Mouse (Mus musculus) T-helper 2 cell (primary cell): ENCODE measurements around the gene Hist1h3f.
"Not testable (repeated sequence)": the region's sequence is repeated elsewhere in the genome, so short reads cannot be mapped to it uniquely, and the experiment has no call there.

ENCODE experiments used
- in situ Hi-C: fragments of 300-600 bp; cut with MboI, MseI; formaldehyde crosslinking; loops from one replicate; pipeline ENCODE4 v1.15.1; 2025; ENCODE audit warnings: high pct_unique_total_duplicates

Hist1h3f gene

DNA sequence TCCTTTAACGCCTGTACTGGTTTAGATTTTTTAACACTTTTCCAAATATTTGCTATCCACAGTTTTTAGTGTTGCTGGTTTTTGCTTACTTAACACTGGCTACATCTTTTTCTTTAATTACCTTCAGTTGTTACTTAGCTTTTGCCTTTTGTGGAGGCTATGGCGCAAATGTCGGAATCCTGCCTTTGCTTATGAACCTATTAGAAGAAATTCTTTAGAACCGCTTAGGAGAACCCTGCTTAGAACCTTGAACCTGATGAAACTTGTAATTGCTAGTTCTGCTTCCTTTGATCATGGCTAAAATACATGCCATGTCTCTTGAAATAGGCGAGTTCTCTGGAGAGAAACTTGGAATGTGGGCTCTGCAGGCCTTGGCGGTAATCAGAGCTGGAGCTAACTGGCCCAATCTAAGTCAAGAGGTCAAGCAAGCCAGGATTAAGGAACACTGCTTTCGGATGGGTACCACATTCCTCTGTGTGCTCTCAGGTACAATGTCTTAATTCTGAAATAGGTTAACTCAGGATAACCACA lies 32.6 kb downstream of the Hist1h3f start:
- in situ Hi-C loops: loop anchor here (10.0 kb wide), 1 partner anchor 1862 kb away; the partner anchor contains the start of genes Hist1h2ai, Hist1h2bl and Hist1h3h

GRCm38 (mm10) chr13:23576906-23577639 lies 33.2 kb downstream of the Hist1h3f start:
- in situ Hi-C loops: loop anchor here (10.0 kb wide), 1 partner anchor 1862 kb away; the partner anchor contains the start of genes Hist1h2ai, Hist1h2bl and Hist1h3h

DNA sequence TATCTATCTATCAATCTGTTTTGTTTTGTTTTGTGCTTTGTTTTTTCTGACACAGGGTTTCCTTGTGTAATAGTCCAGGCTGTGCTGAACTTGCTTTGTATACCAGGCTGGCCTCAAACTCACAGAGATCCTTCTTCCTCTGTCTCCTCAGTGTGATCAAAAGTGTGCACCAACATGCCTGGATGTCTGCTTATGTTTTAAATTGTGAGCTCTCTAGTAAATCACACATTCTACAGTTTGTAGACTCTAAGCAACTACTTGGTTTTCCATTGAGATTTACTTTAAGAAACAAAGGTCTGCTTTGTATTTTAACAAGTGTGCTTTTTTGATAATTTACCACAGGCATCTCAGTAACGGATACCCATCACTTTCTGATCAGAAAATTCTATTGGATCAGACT lies 34.0 kb downstream of the Hist1h3f start:
- in situ Hi-C loops: loop anchor here (10.0 kb wide), 1 partner anchor 1863 kb away; the partner anchor contains the start of genes Hist1h2ai, Hist1h2bl and Hist1h3h

DNA sequence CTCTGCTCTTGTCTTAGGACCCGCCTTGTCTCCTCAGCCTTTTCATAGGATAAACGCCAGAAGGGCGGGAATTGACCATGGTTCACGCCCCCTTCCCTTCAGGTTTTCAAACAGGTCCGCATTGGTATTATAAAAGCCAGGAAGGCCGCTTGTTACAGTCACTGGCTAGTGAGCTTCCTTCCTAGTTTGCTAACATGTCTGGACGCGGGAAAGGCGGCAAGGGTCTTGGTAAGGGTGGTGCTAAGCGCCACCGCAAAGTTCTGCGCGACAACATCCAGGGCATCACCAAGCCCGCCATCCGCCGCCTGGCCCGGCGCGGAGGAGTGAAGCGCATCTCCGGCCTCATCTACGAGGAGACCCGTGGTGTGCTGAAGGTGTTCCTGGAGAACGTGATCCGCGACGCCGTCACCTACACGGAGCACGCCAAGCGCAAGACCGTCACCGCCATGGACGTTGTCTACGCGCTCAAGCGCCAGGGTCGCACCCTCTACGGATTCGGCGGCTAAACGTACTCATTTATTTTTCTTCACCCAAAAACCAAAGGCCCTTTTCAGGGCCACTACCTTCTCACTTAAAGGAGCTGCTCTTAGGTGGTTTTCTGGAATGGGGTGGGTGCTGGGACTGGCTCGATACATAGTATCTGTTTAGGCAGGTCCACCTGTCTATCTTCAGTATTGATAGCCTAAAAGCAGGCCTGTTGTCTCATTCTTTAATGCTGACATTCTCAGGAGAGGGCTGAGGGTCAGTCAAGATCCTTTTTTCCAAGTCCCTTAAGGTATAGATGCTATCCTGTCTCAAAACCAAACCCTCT lies 37.8 kb downstream of the Hist1h3f start, which contains the start of gene Hist1h4d:
Gene Hist1h4d (plus strand): TSS at position 191 of the 811 bp plus-strand sequence.
- in situ Hi-C loops: no loop called here

DNA sequence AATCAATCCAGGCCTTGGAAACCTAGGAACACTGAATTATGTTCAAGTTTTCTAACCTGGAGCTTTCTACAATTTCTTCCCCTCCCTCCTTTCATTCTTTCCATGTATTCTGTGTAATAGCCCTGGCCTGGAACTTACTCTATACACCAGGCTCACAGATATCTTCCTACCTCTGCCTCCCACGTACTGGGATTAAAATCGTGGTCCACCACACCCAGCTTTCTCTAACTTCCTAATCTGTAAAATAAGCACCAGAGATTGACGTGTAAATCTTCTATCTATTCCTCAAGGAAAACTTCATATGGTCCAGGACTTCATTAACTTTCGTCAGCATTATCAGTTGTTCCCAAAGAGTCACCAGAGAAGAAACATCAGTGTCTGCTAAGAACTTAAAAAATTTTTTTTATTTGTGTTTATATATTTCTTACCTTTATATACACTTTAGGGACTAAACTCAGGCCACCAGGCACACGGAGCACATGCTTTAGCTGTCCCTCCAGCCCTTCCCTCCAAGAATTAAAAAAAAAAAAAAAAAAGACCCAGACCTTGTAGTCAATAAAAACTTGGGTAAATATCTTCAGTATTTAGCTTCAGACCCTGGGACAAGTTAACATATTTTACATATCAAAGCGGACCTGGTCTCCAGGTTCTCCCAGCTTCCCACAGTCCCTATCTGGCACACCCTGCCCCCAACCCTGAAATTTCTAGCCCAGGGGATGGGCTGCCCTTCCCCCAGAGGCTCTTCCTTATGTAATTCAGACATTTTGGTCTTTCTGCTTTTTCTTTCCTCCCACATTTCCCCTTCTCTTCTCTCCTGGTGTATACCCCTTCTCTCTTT lies 38.6 kb downstream of the Hist1h3f start:
- in situ Hi-C loops: no loop called here

- in situ Hi-C loops: no loop called here
These were observed 39.7 kb downstream of the Hist1h3f start for GRCm38 (mm10) chr13:23583387-23584068.

- in situ Hi-C loops: no loop called here
These were observed 40.5 kb downstream of the Hist1h3f start for GRCm38 (mm10) chr13:23584331-23584730.

DNA sequence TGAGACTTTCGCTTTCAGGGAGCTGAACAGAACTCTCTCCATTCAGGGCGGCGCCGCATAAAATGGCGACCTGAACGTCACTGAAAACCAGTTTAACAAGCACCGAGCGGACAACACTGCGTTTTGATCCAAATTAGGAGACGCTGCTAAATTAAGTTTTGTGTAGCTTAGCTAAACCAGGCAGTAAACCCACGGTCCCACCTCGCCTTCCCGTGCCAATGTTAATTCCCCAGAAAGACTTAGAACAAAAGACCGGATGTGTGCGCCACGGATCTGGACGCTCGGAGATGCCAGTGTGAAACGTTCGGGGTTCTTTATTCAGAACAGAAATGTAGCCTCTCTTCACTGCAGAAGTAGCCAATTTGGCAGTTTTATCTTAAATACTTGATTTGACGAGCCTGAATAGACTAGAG lies 41.2 kb downstream of the Hist1h3f start:
- in situ Hi-C loops: no loop called here

GRCm38 (mm10) chr13:23585442-23586098 lies 41.7 kb downstream of the Hist1h3f start:
- in situ Hi-C loops: not testable (repeated sequence)

DNA sequence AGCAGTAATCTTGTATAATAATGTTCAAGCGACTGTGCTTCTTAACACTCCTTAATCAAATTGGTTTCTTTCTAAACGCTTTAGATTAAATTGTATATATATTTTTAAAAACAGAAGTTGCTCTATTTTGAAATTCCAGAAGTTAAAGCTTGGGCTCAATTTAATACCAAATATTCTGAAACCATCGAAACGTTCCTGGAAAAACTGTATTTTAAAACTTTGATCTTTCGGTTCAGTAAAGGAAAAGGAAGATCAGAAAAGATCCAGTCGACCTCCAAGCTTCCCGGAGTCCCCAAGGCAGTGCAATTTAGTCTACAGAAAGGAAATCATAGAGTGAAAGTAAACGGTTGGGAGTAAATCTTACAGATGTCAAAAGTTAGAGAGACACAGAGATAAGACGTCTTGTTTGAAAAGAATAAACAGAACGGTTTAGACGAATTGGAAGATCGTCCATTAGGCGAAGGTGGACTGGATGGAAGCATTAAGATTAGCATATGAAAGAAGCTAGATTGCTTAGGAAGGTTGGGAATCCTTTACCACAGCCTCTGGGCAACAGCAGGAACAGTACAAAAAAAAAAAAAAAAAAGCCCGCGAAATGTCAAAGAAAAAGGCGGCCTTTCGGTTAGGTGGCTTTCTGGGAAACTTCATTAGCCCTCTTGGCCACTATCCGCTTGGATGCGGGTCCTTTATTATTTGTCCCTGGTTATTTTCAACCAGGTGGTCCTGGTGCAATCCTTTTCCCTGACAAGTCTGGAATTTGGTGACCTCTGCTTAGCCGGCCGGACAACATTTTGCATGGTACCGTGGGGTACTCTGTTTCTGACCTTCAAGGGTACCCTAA lies 42.5 kb downstream of the Hist1h3f start:
- in situ Hi-C loops: no loop called here

GRCm38 (mm10) chr13:23586940-23587225 lies 43.0 kb downstream of the Hist1h3f start:
- in situ Hi-C loops: no loop called here

GRCm38 (mm10) chr13:23591206-23591605 lies 47.4 kb downstream of the Hist1h3f start:
- in situ Hi-C loops: no loop called here

GRCm38 (mm10) chr13:23591886-23592285 lies 48.0 kb downstream of the Hist1h3f start:
- in situ Hi-C loops: not testable (repeated sequence)

- in situ Hi-C loops: no loop called here
These were observed 48.8 kb downstream of the Hist1h3f start for GRCm38 (mm10) chr13:23592614-23593013.

DNA sequence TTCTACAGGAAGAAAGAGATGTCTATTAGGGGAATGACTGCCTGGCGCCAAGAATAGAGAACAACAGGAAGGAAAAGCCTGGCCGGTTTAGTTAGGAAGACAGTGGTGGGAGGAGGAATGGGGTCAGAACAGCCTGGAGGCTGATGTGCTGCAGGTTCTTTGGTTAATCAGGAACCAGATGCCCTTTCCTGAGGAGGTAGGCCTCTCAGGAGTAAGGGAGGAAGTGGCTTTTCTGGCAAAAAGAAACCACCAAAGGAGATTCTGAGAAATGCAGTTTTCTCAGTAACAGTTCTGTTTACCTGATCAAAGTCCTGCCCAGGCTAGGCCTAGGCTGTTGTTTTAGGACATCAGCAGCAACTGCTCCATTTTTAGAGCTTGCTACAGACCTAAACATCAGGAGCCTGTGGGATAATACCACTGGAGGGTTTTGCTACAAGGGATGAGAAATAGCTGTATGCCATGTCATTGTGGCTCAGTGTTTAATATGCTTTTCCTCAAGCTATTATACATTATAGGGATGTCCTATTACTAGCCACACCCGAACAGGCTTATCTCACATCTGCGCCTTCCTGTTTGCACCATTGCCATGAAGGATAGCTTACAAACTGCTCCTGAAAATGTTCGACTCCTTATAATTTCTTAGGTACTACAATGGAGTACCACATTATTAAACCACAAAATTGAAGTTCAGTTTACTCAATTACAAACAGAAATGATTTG lies 49.4 kb downstream of the Hist1h3f start:
- in situ Hi-C loops: no loop called here
